Mouse (Mus musculus) stomach, embryonic 14.5 days (tissue): ENCODE measurements around the gene Col9a3. TPM values are rescaled to one million over a fixed set of nuclear protein-coding genes. Genes with fewer than 3 reads are reported as not detected.

ENCODE experiments used
- ATAC-seq: fragments of 200-750 bp; cut with Nextera tagmentation; 2 replicates; pipeline ENCODE4 v1.8.0; 2017; ENCODE audit warnings: low read depth, moderate TSS enrichment; ENCODE audit not compliant: insufficient number of reproducible peaks, insufficient read depth, low FRiP score
- H3K27ac ChIP-seq: fragments of 300-500 bp; sonication (generic); 2 replicates; pipeline ENCODE4 v1.5.1; 2014; ENCODE audit warnings: mild to moderate bottlenecking, low read length, moderate library complexity, mixed read lengths
- H3K27me3 ChIP-seq: fragments of 300-500 bp; sonication (generic); 2 replicates; pipeline ENCODE4 v1.6.1; 2014; ENCODE audit warnings: low read length, control low read depth, mixed read lengths; ENCODE audit not compliant: control insufficient read depth, insufficient read depth
- H3K36me3 ChIP-seq: fragments of 300-500 bp; sonication (generic); 2 replicates; pipeline ENCODE4 v1.6.1; 2014; ENCODE audit warnings: mild to moderate bottlenecking, control low read depth, low read length, moderate library complexity, mixed read lengths; ENCODE audit not compliant: control insufficient read depth, insufficient read depth
- H3K4me1 ChIP-seq: fragments of 300-500 bp; sonication (generic); 2 replicates; pipeline ENCODE4 v1.6.1; 2014; ENCODE audit warnings: low read length, control low read depth, mixed read lengths; ENCODE audit not compliant: control insufficient read depth, insufficient read depth
- H3K4me2 ChIP-seq: fragments of 300-500 bp; sonication (generic); replicated peaks from 2 replicates; pipeline ENCODE4 v1.6.1; 2014; ENCODE audit warnings: low read depth, low read length, control low read depth
- H3K4me3 ChIP-seq: fragments of 300-500 bp; sonication (generic); 2 replicates; pipeline ENCODE4 v1.5.1; 2014; ENCODE audit warnings: low read depth, low read length, control low read depth
- H3K9ac ChIP-seq: fragments of 300-500 bp; sonication (generic); replicated peaks from 2 replicates; pipeline ENCODE4 v1.6.1; 2014; ENCODE audit warnings: low read depth, mild to moderate bottlenecking, control low read depth, low read length, moderate library complexity, mixed read lengths
- H3K9me3 ChIP-seq: fragments of 300-500 bp; sonication (generic); 2 replicates; pipeline ENCODE4 v1.6.1; 2016; ENCODE audit warnings: low read depth, low read length, control low read depth; ENCODE audit not compliant: control insufficient read depth
- WGBS: fragments of 180-500 bp; shearing (Covaris S2); extraction: QIAGEN DNeasy Blood & Tissue Kit; methylation state at CpG from one replicate; pipeline ENCODE4 v1.1.7; 2014; 5-methylcytosine and 5-hydroxymethylcytosine counted together
- polyA plus RNA-seq: library from polyadenylated mRNA; unstranded; fragments of >200 nt; fragmentation: Nextera tagmentation; extraction: Ambion mirVana; gene quantifications from 2 replicates; pipeline ENCODE4 v1.2.1, GENCODE M21; 2014

The Col9a3 gene
- polyA plus RNA-seq, 1 experiment from 2014 or later = 6.9 TPM

- no peaks in the 10 kb centered on the region for H3K27me3 ChIP-seq
- no peaks in the 10 kb centered on the region for H3K36me3 ChIP-seq
- no peak overlapping the region for H3K9ac ChIP-seq
- H3K27ac ChIP-seq = peak overlapping the region; percentile 33; the same call in 1 of the 2 replicates
- no peaks in the 10 kb centered on the region for H3K9me3 ChIP-seq
- peaks cover 14% of the 10 kb centered on the region for H3K4me1 ChIP-seq
- H3K4me3 ChIP-seq = no peak overlapping the region
- WGBS = 15% methylated on average over 3 of the region's 3 CpGs
- H3K4me2 ChIP-seq = no peak overlapping the region
- ATAC-seq = peak; percentile 69; the same call in 1 of the 2 replicates
These were observed 28.5 kb upstream of the Col9a3 start for GRCm38 (mm10) chr2:180569028-180569643.

DNA sequence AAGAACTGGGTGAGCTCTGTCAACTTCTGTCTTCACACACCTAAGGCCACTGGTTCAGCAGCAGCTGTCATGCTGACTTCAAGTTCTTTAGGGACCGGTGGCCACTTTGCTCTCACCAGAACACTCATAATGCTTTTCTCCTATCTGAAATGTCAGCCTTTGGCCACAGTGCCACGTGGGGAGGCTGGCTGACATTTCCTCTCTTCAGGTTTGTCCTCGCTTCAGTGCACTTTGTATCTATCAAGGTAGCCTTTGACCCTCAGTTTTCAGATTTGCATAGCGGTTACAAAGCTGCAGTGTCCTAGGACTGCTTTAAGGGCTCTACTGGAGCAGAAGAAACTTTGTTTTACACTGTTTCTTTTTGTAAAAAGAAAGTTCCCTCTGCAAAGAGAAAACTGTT, 21.1 kb upstream of the Col9a3 start:
- Histone ChIP-seq H3K27me3 (no peaks in the 10 kb centered on the region), H3K9ac (no peak overlapping the region), H3K27ac (no peak overlapping the region), H3K4me1 (no peaks in the 10 kb centered on the region), H3K4me2 (no peak overlapping the region), H3K36me3 (no peaks in the 10 kb centered on the region), H3K4me3 (no peak overlapping the region), H3K9me3 (no peaks in the 10 kb centered on the region)
- 62% methylated on average over 4 of the region's 4 CpGs for WGBS
- no peak for ATAC-seq

GRCm38 (mm10) chr2:180578686-180579085, 18.9 kb upstream of the Col9a3 start:
- no peaks in the 10 kb centered on the region for H3K9me3 ChIP-seq
- H3K27ac ChIP-seq = no peak overlapping the region
- ATAC-seq = no peak
- WGBS = 5% methylated on average over 3 of the region's 3 CpGs
- H3K4me1 ChIP-seq = peaks cover 10% of the 10 kb centered on the region
- H3K36me3 ChIP-seq = no peaks in the 10 kb centered on the region
- H3K27me3 ChIP-seq = no peaks in the 10 kb centered on the region
- no peak overlapping the region for H3K4me2 ChIP-seq
- no peak overlapping the region for H3K4me3 ChIP-seq
- no peak overlapping the region for H3K9ac ChIP-seq

GRCm38 (mm10) chr2:180581002-180581401, 16.6 kb upstream of the Col9a3 start, which contains the start of gene Mrgbp:
TSS of gene Mrgbp (plus strand) at chr2:180581304.
- no peak for ATAC-seq
- Histone ChIP-seq H3K4me1 (peaks cover 15% of the 10 kb centered on the region), H3K4me3 (no peak within 1 kb of the TSS)

GRCm38 (mm10) chr2:180582481-180583153, 15.0 kb upstream of the Col9a3 start:
- Histone ChIP-seq H3K36me3 (peaks cover 17% of the 10 kb centered on the region; the same call in 1 of the 2 replicates), H3K9ac (peak overlapping the region; percentile 90), H3K4me1 (peaks cover 15% of the 10 kb centered on the region), H3K27ac (peak overlapping the region; percentile 48; the same call in 1 of the 2 replicates), H3K9me3 (no peaks in the 10 kb centered on the region), H3K4me2 (peak overlapping the region; percentile 90), H3K4me3 (peak overlapping the region; percentile 86), H3K27me3 (no peaks in the 10 kb centered on the region)
- under 1% methylated on average over 52 of the region's 57 CpGs for WGBS
- ATAC-seq = peak; percentile 85

More at GRCm38 (mm10) chr2:180581002-180581401, 16.6 kb upstream of the Col9a3 start, which contains the start of gene Mrgbp:
- H3K36me3 ChIP-seq = peaks cover 11% of the 10 kb centered on the region; the same call in 1 of the 2 replicates
- no peak within 1 kb of the TSS for H3K4me2 ChIP-seq
- 50% methylated on average over 3 of the region's 3 CpGs for WGBS
- H3K9ac ChIP-seq = no peak within 1 kb of the TSS
- H3K27me3 ChIP-seq = no peaks in the 10 kb centered on the region
- no peaks in the 10 kb centered on the region for H3K9me3 ChIP-seq
- H3K27ac ChIP-seq = no peak within 1 kb of the TSS

DNA sequence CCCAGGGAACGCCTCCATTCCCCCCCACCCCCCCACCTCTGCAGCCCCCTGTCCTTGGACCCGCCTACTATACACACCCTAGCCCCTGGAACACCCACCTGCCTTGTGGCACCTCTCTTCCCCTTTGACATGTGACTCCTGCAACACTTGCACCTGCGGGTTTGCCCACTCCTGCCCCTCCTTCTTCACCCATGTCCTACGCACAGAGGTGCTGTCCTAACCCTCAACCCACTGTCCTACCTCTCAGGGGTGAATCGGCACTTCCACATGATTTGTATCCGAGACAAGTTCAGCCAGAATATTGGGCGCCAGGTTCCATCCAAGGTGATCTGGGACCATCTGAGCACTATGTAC, 14.5 kb upstream of the Col9a3 start:
- no peak overlapping the region for H3K27ac ChIP-seq
- H3K36me3 ChIP-seq = peaks cover 17% of the 10 kb centered on the region; the same call in 1 of the 2 replicates
- H3K9ac ChIP-seq = peak overlapping the region; percentile 90
- peak overlapping the region; percentile 86 for H3K4me3 ChIP-seq
- H3K27me3 ChIP-seq = no peaks in the 10 kb centered on the region
- H3K4me1 ChIP-seq = peaks cover 15% of the 10 kb centered on the region
- ATAC-seq = no peak
- H3K4me2 ChIP-seq = peak overlapping the region; percentile 90
- WGBS = 22% methylated on average over 7 of the region's 7 CpGs
- H3K9me3 ChIP-seq = no peaks in the 10 kb centered on the region

DNA sequence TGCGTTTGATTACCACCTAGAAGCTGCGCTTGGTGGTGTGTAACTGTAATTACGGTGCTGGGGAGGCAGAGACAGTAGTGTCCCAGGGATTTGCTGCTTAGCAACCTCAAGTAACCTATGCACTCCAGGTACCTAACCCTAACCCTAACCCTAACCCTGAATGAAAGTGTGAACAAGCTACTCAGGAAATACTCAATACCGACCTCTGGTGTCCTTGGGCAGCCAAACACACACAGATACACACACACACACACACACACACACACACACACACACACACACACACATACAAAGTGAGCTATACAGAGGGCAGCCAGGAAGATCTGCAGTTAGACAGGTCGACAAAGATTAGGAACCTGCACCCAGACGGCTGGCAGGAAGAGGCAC, 8.9 kb upstream of the Col9a3 start:
- no peaks in the 10 kb centered on the region for H3K27me3 ChIP-seq
- H3K9ac ChIP-seq = peak overlapping the region; percentile 82; the same call in 1 of the 2 replicates
- ATAC-seq = peak; percentile 1; the same call in 1 of the 2 replicates
- peaks cover 12% of the 10 kb centered on the region for H3K4me1 ChIP-seq
- no peaks in the 10 kb centered on the region for H3K9me3 ChIP-seq
- 51% methylated on average over 6 of the region's 6 CpGs for WGBS
- H3K27ac ChIP-seq = peak overlapping the region; percentile 88; the same call in 1 of the 2 replicates
- peak overlapping the region; percentile 85 for H3K4me2 ChIP-seq
- H3K36me3 ChIP-seq = peaks cover 42% of the 10 kb centered on the region
- peak overlapping the region; percentile 85 for H3K4me3 ChIP-seq

DNA sequence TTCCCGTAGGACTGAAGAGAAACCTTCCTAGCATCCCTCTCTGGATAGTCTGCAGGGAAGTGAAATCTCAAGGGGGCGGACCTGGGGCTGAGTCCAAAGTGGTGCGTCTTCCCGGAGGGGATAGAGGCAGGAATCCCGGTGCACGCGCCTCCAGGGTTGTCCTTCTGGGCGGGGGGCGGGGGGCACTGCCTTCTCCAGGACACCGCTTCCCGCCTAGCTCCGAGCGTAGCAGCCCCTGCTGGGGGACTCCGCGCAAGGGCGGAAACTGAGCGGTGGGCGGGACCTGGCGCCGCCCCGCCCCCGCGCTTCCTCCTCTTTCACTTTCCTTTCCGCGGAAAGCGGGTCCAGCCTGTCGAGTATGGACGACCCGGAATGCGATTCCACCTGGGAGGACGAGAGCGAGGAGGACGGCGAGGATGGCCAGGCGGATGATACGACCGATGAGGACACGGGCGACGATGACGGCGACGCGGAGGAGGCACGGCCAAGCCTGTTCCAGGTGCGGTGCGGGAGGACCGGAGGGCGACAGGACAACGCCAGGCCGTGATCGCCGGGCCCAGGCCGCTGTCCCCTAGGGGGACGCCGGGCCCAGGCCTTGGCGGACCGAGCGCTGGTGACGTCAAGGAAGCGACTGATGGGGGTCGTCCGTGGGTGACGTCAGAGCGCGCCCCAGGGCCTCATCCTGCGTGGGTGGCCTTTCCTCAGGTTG, 8.3 kb upstream of the Col9a3 start, which contains the start of gene Ogfr:
Gene Ogfr, plus strand, starts transcription at position 123 of the 709 bp plus-strand sequence.
- Histone ChIP-seq H3K4me2 (peak within 1 kb of the TSS; percentile 85), H3K4me1 (peaks cover 7% of the 10 kb centered on the region; the same call in 1 of the 2 replicates), H3K36me3 (peaks cover 48% of the 10 kb centered on the region), H3K9ac (peak within 1 kb of the TSS; percentile 82), H3K27me3 (no peaks in the 10 kb centered on the region), H3K4me3 (peak within 1 kb of the TSS; percentile 85), H3K9me3 (no peaks in the 10 kb centered on the region), H3K27ac (peak within 1 kb of the TSS; percentile 88)
- peak; percentile 92 for ATAC-seq
- WGBS = under 1% methylated on average over 64 of the region's 67 CpGs
